Mouse (Mus musculus) limb, embryonic 11.5 days (tissue): ENCODE measurements around the gene Sall1. TPM values are rescaled to one million over a fixed set of nuclear protein-coding genes. Genes with fewer than 3 reads are reported as not detected.

Experiments used
- ATAC-seq: fragments of 200-750 bp; cut with Nextera tagmentation; 2 replicates; pipeline ENCODE4 v1.8.0; 2017; ENCODE audit warnings: low read depth; ENCODE audit not compliant: insufficient number of reproducible peaks, low FRiP score, low TSS enrichment
- DNase-seq: peaks from one replicate; pipeline ENCODE4 v3.0.0-alpha.2; 2015; ENCODE audit warnings: low spot score
- H3K27ac ChIP-seq: fragments of 300-500 bp; sonication (generic); replicated peaks from 2 replicates; pipeline ENCODE4 v1.5.1; 2014; ENCODE audit warnings: low read depth, mild to moderate bottlenecking, low read length
- H3K27me3 ChIP-seq: fragments of 300-500 bp; sonication (generic); 2 replicates; pipeline ENCODE4 v1.6.1; 2014; ENCODE audit warnings: mild to moderate bottlenecking, low read length, mixed read lengths; ENCODE audit not compliant: control insufficient read depth, insufficient read depth
- H3K36me3 ChIP-seq: fragments of 300-500 bp; sonication (generic); 2 replicates; pipeline ENCODE4 v1.6.1; 2014; ENCODE audit warnings: mild to moderate bottlenecking, low read length, moderate library complexity, mixed read lengths; ENCODE audit not compliant: control insufficient read depth, insufficient read depth
- H3K4me1 ChIP-seq: fragments of 300-500 bp; sonication (generic); 2 replicates; pipeline ENCODE4 v1.6.1; 2014; ENCODE audit warnings: low read length, mixed read lengths; ENCODE audit not compliant: control insufficient read depth, insufficient read depth
- H3K4me2 ChIP-seq: fragments of 300-500 bp; sonication (generic); 2 replicates; pipeline ENCODE4 v1.6.1; 2014; ENCODE audit warnings: low read depth, mild to moderate bottlenecking, moderate library complexity; ENCODE audit not compliant: severe bottlenecking
- H3K4me3 ChIP-seq: fragments of 300-500 bp; sonication (generic); 2 replicates; pipeline ENCODE4 v1.5.1; 2014; ENCODE audit warnings: low read depth, low read length
- H3K9ac ChIP-seq: fragments of 300-500 bp; sonication (generic); 2 replicates; pipeline ENCODE4 v1.6.1; 2014; ENCODE audit warnings: mild to moderate bottlenecking, low read length
- H3K9me3 ChIP-seq: fragments of 300-500 bp; sonication (generic); 2 replicates; pipeline ENCODE4 v1.6.1; 2016; ENCODE audit warnings: low read length; ENCODE audit not compliant: control insufficient read depth
- WGBS: fragments of 180-500 bp; shearing (Covaris S2); extraction: QIAGEN DNeasy Blood & Tissue Kit; methylation state at CpG from one replicate; pipeline ENCODE4 v1.1.7; 2014; 5-methylcytosine and 5-hydroxymethylcytosine counted together
- polyA plus RNA-seq: library from polyadenylated mRNA; unstranded; fragments of >200 nt; fragmentation: Nextera tagmentation; extraction: Ambion mirVana; gene quantifications from 2 replicates; pipeline ENCODE4 v1.2.1, GENCODE M21; 2014

Sall1 gene
- polyA plus RNA-seq, 1 experiment from 2014 or later = 30.4 TPM

- peaks cover 4% of the 10 kb centered on the region for H3K4me1 ChIP-seq
- peak overlapping the region; percentile 99 for H3K9ac ChIP-seq
- peak overlapping the region; percentile 99 for H3K27ac ChIP-seq
- no peaks in the 10 kb centered on the region for H3K9me3 ChIP-seq
- H3K4me2 ChIP-seq = peak overlapping the region; percentile 72
- peak overlapping the region; percentile 81 for H3K4me3 ChIP-seq
- H3K27me3 ChIP-seq = peaks cover 5% of the 10 kb centered on the region; the same call in 1 of the 2 replicates
- peak; percentile 63 for ATAC-seq
- under 1% methylated on average over 45 of the region's 80 CpGs for WGBS
- DNase-seq = peak; percentile 89
- no peaks in the 10 kb centered on the region for H3K36me3 ChIP-seq
These were observed 1.2 kb downstream of the Sall1 start for GRCm38 (mm10) chr8:89042560-89043370.

GRCm38 (mm10) chr8:89042118-89042460 is 1.9 kb downstream of the Sall1 start:
- Histone ChIP-seq H3K4me3 (peak overlapping the region; percentile 81), H3K27ac (peak overlapping the region; percentile 99), H3K9me3 (no peaks in the 10 kb centered on the region), H3K4me1 (peaks cover 9% of the 10 kb centered on the region), H3K9ac (peak overlapping the region; percentile 99), H3K27me3 (peaks cover 5% of the 10 kb centered on the region; the same call in 1 of the 2 replicates), H3K4me2 (peak overlapping the region; percentile 72), H3K36me3 (no peaks in the 10 kb centered on the region)
- DNase-seq (peak; percentile 72), ATAC-seq (no peak)
- WGBS = under 1% methylated on average over 35 of the region's 35 CpGs

GRCm38 (mm10) chr8:89041421-89042117 is 2.4 kb downstream of the Sall1 start:
- Histone ChIP-seq H3K36me3 (no peaks in the 10 kb centered on the region), H3K4me3 (peak overlapping the region; percentile 81), H3K9me3 (no peaks in the 10 kb centered on the region), H3K4me1 (peaks cover 9% of the 10 kb centered on the region), H3K9ac (peak overlapping the region; percentile 99), H3K27me3 (peaks cover 5% of the 10 kb centered on the region; the same call in 1 of the 2 replicates), H3K27ac (peak overlapping the region; percentile 99), H3K4me2 (peak overlapping the region; percentile 72)
- ATAC-seq = no peak
- peak; percentile 67 for DNase-seq
- under 1% methylated on average over 55 of the region's 55 CpGs for WGBS

GRCm38 (mm10) chr8:89040751-89041420 is 3.1 kb downstream of the Sall1 start:
- under 1% methylated on average over 40 of the region's 40 CpGs for WGBS
- no peaks in the 10 kb centered on the region for H3K36me3 ChIP-seq
- peak overlapping the region; percentile 81 for H3K4me3 ChIP-seq
- H3K9ac ChIP-seq = peak overlapping the region; percentile 99
- peak overlapping the region; percentile 72 for H3K4me2 ChIP-seq
- ATAC-seq = no peak
- peaks cover 14% of the 10 kb centered on the region for H3K4me1 ChIP-seq
- peak overlapping the region; percentile 99 for H3K27ac ChIP-seq
- H3K9me3 ChIP-seq = no peaks in the 10 kb centered on the region
- DNase-seq = peak; percentile 68
- H3K27me3 ChIP-seq = peaks cover 5% of the 10 kb centered on the region; the same call in 1 of the 2 replicates

- peaks cover 13% of the 10 kb centered on the region for H3K4me1 ChIP-seq
These were observed 4.1 kb downstream of the Sall1 start for GRCm38 (mm10) chr8:89039890-89040289.

GRCm38 (mm10) chr8:89038920-89039319 is 5.0 kb downstream of the Sall1 start:
- Histone ChIP-seq H3K4me1 (peaks cover 13% of the 10 kb centered on the region), H3K9ac (peak overlapping the region; percentile 59), H3K4me2 (peak overlapping the region; percentile 38), H3K27ac (no peak overlapping the region), H3K36me3 (no peaks in the 10 kb centered on the region), H3K27me3 (no peaks in the 10 kb centered on the region; the same call in 1 of the 2 replicates), H3K4me3 (peak overlapping the region; percentile 21), H3K9me3 (no peaks in the 10 kb centered on the region)
- WGBS = 45% methylated on average over 4 of the region's 4 CpGs
- DNase-seq = no peak
- ATAC-seq = no peak

More at GRCm38 (mm10) chr8:89039890-89040289, 4.1 kb downstream of the Sall1 start:
- ATAC-seq (no peak), DNase-seq (peak; percentile 52)
- H3K4me2 ChIP-seq = peak overlapping the region; percentile 49
- peaks cover under 1% of the 10 kb centered on the region; the same call in 1 of the 2 replicates for H3K27me3 ChIP-seq
- peak overlapping the region; percentile 99 for H3K27ac ChIP-seq
- 2% methylated on average over 6 of the region's 6 CpGs for WGBS
- H3K9me3 ChIP-seq = no peaks in the 10 kb centered on the region
- no peaks in the 10 kb centered on the region for H3K36me3 ChIP-seq
- H3K4me3 ChIP-seq = peak overlapping the region; percentile 81
- peak overlapping the region; percentile 99 for H3K9ac ChIP-seq

- Histone ChIP-seq H3K27me3 (no peaks in the 10 kb centered on the region), H3K27ac (no peak overlapping the region; the same call in 1 of the 2 replicates), H3K36me3 (no peaks in the 10 kb centered on the region), H3K9ac (peak overlapping the region; percentile 70), H3K4me2 (peak overlapping the region; percentile 41), H3K4me1 (peaks cover 13% of the 10 kb centered on the region), H3K4me3 (peak overlapping the region; percentile 23), H3K9me3 (no peaks in the 10 kb centered on the region)
- DNase-seq (no peak), ATAC-seq (no peak)
- WGBS = 11% methylated on average over 9 of the region's 9 CpGs
These were observed 6.3 kb downstream of the Sall1 start for GRCm38 (mm10) chr8:89037536-89038236.
